Mouse (Mus musculus) liver, postnatal 0 days (tissue): Measurements from ENCODE around the gene Agrp. TPM values are rescaled to one million over a fixed set of nuclear protein-coding genes. Genes with fewer than 3 reads are reported as not detected.
A peak's percentile ranks its signal among the peaks of the same experiment; 100 is the strongest.

Experiments
- ATAC-seq: fragments of 200-750 bp; cut with Nextera tagmentation; 2 replicates; pipeline ENCODE4 v1.8.0; 2017; ENCODE audit warnings: mild to moderate bottlenecking, moderate library complexity
- DNase-seq: peaks from one replicate; pipeline ENCODE4 v3.0.0-alpha.2; 2016
- H3K27ac ChIP-seq: fragments of 300-500 bp; sonication (generic); 2 replicates; pipeline ENCODE4 v1.5.1; 2014; ENCODE audit warnings: antibody characterized with exemption, moderate library complexity, mild to moderate bottlenecking, low read depth
- H3K27me3 ChIP-seq: fragments of 300-500 bp; sonication (generic); 2 replicates; pipeline ENCODE4 v1.6.1; 2014; ENCODE audit warnings: low read length, control low read depth, mixed read lengths; ENCODE audit not compliant: insufficient read depth
- H3K36me3 ChIP-seq: fragments of 300-500 bp; sonication (generic); replicated peaks from 2 replicates; pipeline ENCODE4 v1.6.1; 2014; ENCODE audit warnings: mild to moderate bottlenecking, control low read depth, low read length, moderate library complexity, mixed read lengths; ENCODE audit not compliant: insufficient read depth
- H3K4me1 ChIP-seq: fragments of 300-500 bp; sonication (generic); 2 replicates; pipeline ENCODE4 v1.6.1; 2014; ENCODE audit warnings: antibody characterized with exemption, mild to moderate bottlenecking, control low read depth; ENCODE audit not compliant: insufficient read depth
- H3K4me2 ChIP-seq: fragments of 300-500 bp; sonication (generic); 2 replicates; pipeline ENCODE4 v1.6.1; 2014; ENCODE audit warnings: low read depth, mild to moderate bottlenecking, low read length, moderate library complexity, mixed read lengths
- H3K4me3 ChIP-seq: fragments of 300-500 bp; sonication (generic); 2 replicates; pipeline ENCODE4 v1.5.1; 2014; ENCODE audit warnings: low read depth, low read length
- H3K9ac ChIP-seq: fragments of 300-500 bp; sonication (generic); replicated peaks from 2 replicates; pipeline ENCODE4 v1.6.1; 2014; ENCODE audit warnings: mild to moderate bottlenecking, moderate library complexity
- H3K9me3 ChIP-seq: fragments of 300-500 bp; sonication (generic); 2 replicates; pipeline ENCODE4 v1.6.1; 2016; ENCODE audit warnings: mild to moderate bottlenecking, control low read depth, low read length, mixed read lengths
- CTCF ChIP-seq: sonication (generic); IDR thresholded peaks from 2 replicates; pipeline ENCODE4 v1.5.1; 2016; ENCODE audit warnings: antibody characterized with exemption, low read depth
- EP300 ChIP-seq: IDR thresholded peaks from 2 replicates; pipeline ENCODE4 v1.6.1; 2016; ENCODE audit warnings: antibody characterized with exemption, low read depth, mild to moderate bottlenecking
- WGBS: fragments of 180-500 bp; shearing (Covaris S2); extraction: QIAGEN DNeasy Blood & Tissue Kit; methylation state at CpG from one replicate; pipeline ENCODE4 v1.1.7; 2014; ENCODE audit not compliant: insufficient replicate concordance; 5-methylcytosine and 5-hydroxymethylcytosine counted together
- polyA plus RNA-seq: library from polyadenylated mRNA; unstranded; fragments of >200 nt; fragmentation: Nextera tagmentation; extraction: Ambion mirVana; gene quantifications from 2 replicates; pipeline ENCODE4 v1.2.1, GENCODE M21; 2015

The Agrp gene
- polyA plus RNA-seq, 1 experiment from 2014 or later = not detected

DNA sequence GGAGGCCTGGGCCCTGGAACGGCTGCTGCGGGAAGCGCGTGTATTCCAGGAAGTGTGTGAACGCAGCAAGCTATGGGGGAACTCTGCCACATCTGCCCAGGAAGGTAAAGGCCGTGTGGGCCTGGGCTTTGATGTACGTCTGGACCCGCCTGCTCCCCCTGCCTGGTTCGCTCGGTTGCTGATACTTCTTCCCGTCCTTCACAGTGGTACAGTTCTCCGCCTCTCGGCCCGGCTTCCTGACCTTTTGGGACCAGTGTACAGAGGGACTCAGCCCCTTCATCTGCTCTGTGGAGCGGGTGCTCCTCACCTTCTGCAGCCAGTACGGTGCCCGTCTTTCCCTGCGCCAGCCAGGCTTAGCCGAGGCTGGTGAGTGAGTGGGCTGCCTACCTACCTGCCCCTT, 17.0 kb downstream of the Agrp start:
- no peaks in the 10 kb centered on the region for H3K9me3 ChIP-seq
- H3K9ac ChIP-seq = no peak overlapping the region
- no peak for ATAC-seq
- H3K4me1 ChIP-seq = peaks cover 5% of the 10 kb centered on the region; the same call in 1 of the 2 replicates
- DNase-seq = no peak
- H3K36me3 ChIP-seq = peaks cover 62% of the 10 kb centered on the region
- no peak overlapping the region for H3K4me3 ChIP-seq
- 88% methylated on average over 19 of the region's 19 CpGs for WGBS
- H3K4me2 ChIP-seq = no peak overlapping the region
- H3K27ac ChIP-seq = no peak overlapping the region
- H3K27me3 ChIP-seq = no peaks in the 10 kb centered on the region
- TF ChIP-seq EP300 (no peak), CTCF (no peak)

- Histone ChIP-seq H3K9ac (no peak overlapping the region), H3K27me3 (no peaks in the 10 kb centered on the region), H3K27ac (no peak overlapping the region), H3K36me3 (peaks cover 67% of the 10 kb centered on the region), H3K4me3 (no peak overlapping the region), H3K4me2 (no peak overlapping the region), H3K9me3 (no peaks in the 10 kb centered on the region), H3K4me1 (peaks cover 7% of the 10 kb centered on the region)
- ATAC-seq (no peak), DNase-seq (no peak)
- 90% methylated on average over 19 of the region's 19 CpGs for WGBS
- no peak for TF ChIP-seq CTCF
- TF ChIP-seq EP300 = no peak
Measured at GRCm38 (mm10) chr8:105618892-105619591, 18.2 kb downstream of the Agrp start.

DNA sequence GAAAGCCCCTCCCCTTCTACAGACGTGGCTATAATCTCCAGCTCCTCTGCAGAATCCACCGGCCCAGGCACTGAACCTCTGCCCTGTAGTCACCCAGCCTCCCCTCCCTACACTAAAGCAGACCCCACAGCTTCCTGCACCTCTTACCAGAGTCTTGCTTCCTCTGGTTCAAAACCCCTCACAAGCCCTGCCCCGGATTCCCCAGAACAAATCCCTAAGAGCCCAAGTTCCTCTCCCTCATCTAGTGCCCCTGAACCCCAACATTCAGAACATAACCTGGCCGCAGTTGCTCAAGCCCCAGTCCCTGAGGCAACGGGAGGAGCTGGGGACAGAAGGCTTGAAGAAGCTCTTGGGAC, 18.9 kb downstream of the Agrp start:
- H3K9me3 ChIP-seq = no peaks in the 10 kb centered on the region
- H3K27ac ChIP-seq = no peak overlapping the region
- TF ChIP-seq EP300 (no peak), CTCF (no peak)
- H3K4me1 ChIP-seq = peaks cover 9% of the 10 kb centered on the region
- H3K36me3 ChIP-seq = peaks cover 67% of the 10 kb centered on the region
- WGBS = 78% methylated on average over 5 of the region's 5 CpGs
- no peak overlapping the region for H3K4me3 ChIP-seq
- ATAC-seq (no peak), DNase-seq (no peak)
- H3K27me3 ChIP-seq = no peaks in the 10 kb centered on the region
- no peak overlapping the region for H3K4me2 ChIP-seq
- no peak overlapping the region for H3K9ac ChIP-seq

DNA sequence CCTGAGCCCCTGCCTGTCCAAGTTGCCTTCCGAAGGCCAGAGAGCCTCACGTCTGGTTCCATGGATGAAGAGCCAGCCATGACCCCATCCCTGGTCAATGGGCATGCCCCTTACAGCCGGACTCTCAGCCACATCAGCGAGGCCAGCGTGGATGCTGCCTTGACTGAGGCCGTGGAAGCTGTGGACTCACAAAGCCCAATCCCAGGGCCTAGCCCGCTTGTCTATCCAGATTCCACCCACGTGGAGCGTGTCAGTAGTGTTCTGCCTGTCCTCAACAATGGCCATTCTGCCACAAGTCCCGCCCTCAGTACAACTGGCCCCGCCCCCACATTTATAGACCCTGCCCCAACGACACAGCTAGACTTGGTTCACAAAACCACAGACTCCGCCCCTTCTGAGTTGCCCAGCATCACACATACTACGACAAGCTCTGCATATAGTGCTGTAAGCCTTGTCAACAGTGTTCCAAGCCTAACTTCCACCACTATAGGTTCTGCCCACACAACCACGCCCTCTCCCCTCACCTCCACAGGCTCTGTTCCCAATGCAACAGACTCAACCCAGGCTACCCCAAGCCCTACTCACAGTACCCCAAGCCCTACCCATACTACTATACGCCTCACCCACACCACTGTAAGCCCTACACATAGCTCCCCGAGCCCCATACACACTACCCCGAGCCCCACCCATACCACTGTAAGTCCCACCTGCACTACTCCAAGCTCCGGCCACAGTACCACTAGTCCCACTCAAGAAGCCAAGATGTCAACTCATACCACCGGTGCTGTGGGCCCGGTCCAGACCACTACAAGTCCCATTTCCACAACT, 19.5 kb downstream of the Agrp start:
- WGBS = 77% methylated on average over 21 of the region's 21 CpGs
- Histone ChIP-seq H3K9ac (no peak overlapping the region), H3K36me3 (peaks cover 67% of the 10 kb centered on the region), H3K27me3 (no peaks in the 10 kb centered on the region), H3K4me3 (no peak overlapping the region), H3K9me3 (no peaks in the 10 kb centered on the region), H3K4me2 (no peak overlapping the region), H3K27ac (no peak overlapping the region), H3K4me1 (peaks cover 11% of the 10 kb centered on the region)
- DNase-seq (no peak), ATAC-seq (no peak)
- no peak for TF ChIP-seq EP300
- no peak for TF ChIP-seq CTCF

- WGBS = 95% methylated on average over 9 of the region's 9 CpGs
- Histone ChIP-seq H3K9me3 (no peaks in the 10 kb centered on the region), H3K27me3 (no peaks in the 10 kb centered on the region), H3K27ac (no peak overlapping the region), H3K4me2 (no peak overlapping the region), H3K4me1 (peaks cover 9% of the 10 kb centered on the region), H3K36me3 (peaks cover 61% of the 10 kb centered on the region), H3K4me3 (no peak overlapping the region), H3K9ac (no peak overlapping the region)
- TF ChIP-seq CTCF = no peak
- no peak for TF ChIP-seq EP300
- DNase-seq = no peak
- ATAC-seq = no peak
Measured at GRCm38 (mm10) chr8:105615942-105616341, 21.3 kb downstream of the Agrp start.

- DNase-seq = peak; percentile 73
- peaks cover 42% of the 10 kb centered on the region for H3K36me3 ChIP-seq
- TF ChIP-seq EP300 (no peak), CTCF (no peak)
- ATAC-seq = peak; percentile 47
- no peaks in the 10 kb centered on the region for H3K9me3 ChIP-seq
- H3K9ac ChIP-seq = peak overlapping the region; percentile 45
- H3K4me1 ChIP-seq = peaks cover 21% of the 10 kb centered on the region
- peak overlapping the region; percentile 68 for H3K4me2 ChIP-seq
- no peak overlapping the region for H3K27ac ChIP-seq
- peak overlapping the region; percentile 40 for H3K4me3 ChIP-seq
- H3K27me3 ChIP-seq = no peaks in the 10 kb centered on the region
- WGBS = 24% methylated on average over 50 of the region's 50 CpGs
Measured at GRCm38 (mm10) chr8:105613830-105614511, 23.2 kb downstream of the Agrp start.
